Mouse (Mus musculus) adrenal gland, postnatal 36 days (tissue): ENCODE results near the gene Sstr3. TPM values are rescaled to one million over a fixed set of nuclear protein-coding genes. Genes with fewer than 3 reads are reported as not detected.

ENCODE experiments used
- DNase-seq, 2 experiments: peaks; one replicate each; pipeline ENCODE4 v3.0.0; 2021; ENCODE audit warnings: mixed read lengths in 1 of 2
- total RNA-seq, 2 experiments: library from RNA; stranded (reverse); gene quantifications; 2 replicates each; pipeline ENCODE4 v1.2.3; 2021

The Sstr3 gene
- total RNA-seq, 2 experiments from 2014 or later = 0.30 to 0.70 TPM

DNA sequence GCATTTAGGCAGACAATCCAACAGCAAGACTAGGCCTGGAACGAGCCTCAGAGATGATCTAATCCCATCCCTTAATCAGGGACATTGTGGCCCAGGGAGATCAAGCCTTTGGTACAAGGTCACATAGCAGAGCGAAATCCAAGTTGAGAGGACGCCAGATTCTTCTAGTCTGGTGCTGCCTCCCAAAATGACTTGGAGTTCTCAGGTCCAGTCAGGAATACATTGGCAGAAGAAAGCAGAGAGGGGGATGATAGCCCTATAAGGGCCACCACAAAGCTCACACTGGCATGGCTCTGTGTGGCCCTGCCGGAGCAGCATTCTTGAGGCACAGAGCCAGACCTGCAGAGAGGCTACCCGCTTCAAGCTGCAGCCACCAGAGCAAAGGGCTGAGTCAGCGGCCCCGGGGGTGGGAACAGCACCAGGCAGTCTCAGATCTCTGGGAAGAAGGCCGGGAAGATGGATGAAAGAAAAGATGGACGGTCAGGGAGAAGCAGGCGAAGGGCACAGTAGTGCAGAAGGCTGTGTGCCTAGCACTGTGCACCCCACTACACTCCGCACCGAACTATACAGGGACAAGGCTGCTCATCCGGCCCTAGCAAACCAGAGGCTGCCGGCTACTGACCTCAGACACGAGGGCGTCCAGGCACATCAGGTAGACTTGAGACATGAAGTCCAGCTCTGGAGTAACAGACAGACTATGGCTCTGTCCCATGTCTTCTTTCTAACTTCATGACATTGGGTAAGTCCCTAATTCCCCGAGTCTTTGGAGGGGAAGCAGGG lies 13.6 kb downstream of the Sstr3 start, which contains the start of gene C1qtnf6:
TSS of gene C1qtnf6 (minus strand) at position 746 of the 780 bp plus-strand sequence.
- DNase-seq = peak; percentile 88 to 89

- DNase-seq = no peak
These were observed 14.3 kb downstream of the Sstr3 start for GRCm38 (mm10) chr15:78530141-78530540.

GRCm38 (mm10) chr15:78529428-78529990 lies 15.0 kb downstream of the Sstr3 start:
- peak; percentile 88 to 91 for DNase-seq

DNA sequence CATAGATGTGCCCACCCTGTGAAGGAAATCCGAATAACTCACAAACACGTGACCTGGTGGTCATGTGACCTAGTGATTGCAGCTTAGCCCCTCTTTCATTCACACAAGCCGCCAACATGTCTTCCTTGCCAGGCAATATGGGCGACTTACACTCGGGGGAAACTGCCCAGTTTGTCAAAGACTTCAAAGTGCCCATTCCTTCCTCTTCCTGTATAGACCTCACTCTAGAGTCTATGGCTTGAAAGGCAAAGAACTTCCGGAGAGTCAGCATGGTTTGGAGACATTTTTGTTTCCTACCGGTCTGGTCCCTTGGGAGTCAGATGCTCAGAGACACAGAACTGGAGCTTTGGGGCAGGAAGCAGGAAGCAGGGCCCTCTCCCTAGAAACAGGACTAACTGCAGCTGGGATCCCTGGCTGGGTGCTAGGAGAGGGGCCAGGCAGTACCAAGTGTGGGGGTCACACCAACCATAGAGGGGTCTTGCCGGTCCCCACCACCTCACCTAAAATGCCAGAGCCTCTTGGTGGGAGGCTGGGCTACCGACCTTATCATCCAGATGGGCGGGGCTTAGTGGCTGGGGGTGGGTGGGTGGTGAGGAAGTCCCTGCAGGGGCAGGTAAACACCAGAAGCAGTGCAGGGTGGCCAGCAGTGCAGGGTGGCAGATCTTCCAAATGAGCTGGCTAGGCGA lies 15.6 kb downstream of the Sstr3 start:
- DNase-seq = peak; percentile 35 to 58

GRCm38 (mm10) chr15:78527973-78528372 lies 16.5 kb downstream of the Sstr3 start:
- peak; percentile 54 to 56 for DNase-seq

DNA sequence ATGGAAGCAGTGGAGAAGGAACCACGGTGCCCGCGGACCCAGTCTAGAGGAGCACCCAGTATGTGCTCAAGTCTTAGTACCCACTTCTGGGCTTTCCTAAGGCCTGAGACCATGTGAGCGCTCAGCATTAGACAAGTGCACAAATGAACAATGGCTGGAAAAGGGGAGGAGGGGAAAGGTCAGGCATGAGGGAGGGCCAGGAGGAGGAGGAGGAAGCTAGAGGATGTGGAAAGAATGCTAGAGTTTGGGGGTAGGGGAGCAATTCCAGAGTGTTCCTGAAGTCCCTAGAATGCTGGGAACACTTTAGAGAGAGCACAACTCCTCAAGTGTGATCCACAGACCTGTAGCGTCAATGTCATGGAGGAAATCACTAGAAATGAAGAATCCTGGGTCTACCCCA lies 20.3 kb downstream of the Sstr3 start:
- no peak for DNase-seq

DNA sequence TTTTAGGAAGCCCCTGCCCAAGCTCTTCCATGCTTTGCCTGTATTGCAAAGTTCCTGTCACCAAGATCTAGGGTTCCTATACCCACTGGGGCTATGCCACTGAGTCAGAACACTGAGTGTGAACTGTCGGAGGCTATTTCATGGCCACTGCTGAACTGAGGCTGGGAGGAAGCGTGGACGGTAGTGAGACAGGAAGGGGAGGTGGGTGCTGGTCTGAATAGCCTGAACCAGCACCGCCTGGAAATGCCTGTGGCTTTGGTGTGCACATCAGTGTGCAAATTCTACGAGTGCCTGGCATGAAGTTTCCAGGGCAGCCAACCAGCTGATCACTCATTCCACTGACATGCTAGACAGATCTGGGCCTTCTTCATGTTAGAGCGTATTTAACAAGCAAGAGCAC lies 22.6 kb downstream of the Sstr3 start:
- DNase-seq = no peak

DNA sequence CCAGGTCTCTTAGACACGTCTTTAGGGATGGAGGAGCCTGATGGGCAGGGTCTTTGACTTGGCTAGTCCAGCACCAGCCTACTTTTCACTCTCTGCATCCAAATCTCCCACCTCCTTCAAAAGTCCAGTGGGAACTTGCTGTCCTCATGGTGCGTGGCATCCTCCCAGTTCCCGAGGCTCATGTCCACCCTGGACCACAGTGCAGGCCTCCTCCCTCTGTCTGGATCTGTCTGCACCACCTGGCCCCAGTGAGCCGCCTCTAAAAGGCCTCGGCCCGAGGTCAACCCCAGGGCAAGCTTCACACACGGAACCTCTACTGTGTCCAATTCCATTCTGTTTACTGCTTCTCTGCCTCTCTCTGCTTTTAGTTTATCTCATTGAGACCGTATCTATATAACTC lies 23.2 kb downstream of the Sstr3 start:
- no peak for DNase-seq

GRCm38 (mm10) chr15:78520112-78520715 lies 24.3 kb downstream of the Sstr3 start:
- DNase-seq = peak; percentile 50 to 60

DNA sequence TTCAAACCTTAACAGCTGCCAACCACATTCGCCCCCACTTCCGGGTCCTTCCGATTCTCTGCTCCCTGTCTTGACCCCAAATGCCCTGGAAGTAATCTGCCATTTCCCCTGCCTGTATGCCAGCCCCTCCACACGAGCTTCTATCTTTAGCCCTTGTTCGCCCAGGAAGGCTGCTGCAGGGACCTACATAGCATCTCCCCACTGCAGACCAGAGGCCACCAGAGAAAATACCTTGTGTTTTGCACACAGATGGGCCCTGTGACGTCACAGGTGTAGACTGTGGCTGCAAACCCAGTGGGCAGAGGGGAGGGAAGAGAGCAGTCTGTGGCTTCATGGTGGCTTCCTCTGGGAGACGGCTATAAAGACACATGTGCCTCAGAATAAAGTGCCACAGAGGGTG lies 26.3 kb downstream of the Sstr3 start:
- no peak for DNase-seq

- DNase-seq = no peak
These were observed 28.7 kb downstream of the Sstr3 start for GRCm38 (mm10) chr15:78515759-78516158.

DNA sequence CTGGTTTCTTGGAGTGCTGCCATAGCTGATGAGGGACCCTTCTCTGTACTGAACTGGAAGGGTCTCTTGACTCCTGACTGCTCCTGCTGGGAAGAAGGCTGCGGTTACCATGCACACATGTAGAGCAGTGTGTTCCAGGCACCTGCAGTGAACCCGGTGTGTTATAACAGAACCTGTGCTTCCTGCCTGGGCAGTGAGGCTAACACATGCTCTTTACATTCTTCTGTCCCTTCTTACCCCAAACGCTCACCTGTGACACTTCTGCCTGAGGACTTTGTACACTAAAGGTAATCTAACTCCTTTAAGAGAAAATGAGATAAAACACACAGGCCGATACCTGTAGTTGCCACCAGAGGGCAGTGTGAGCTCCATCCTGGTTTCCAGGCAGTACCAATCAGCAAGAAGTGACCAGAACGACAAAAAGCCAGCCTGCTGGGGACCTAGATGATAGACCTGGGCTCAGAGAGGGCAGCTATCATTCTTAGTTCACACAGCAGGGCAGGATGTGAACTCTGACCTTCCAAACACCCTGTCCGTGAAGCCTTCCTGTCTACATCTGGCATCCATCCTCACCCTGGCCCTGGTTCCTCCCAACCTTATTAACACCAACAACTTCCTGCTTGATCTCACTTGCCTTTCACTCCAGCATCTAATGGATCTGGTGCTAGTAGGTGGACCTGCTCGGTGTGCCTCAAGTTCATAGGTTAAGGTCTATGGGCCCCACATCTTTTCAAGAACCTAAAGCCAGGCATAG lies 29.9 kb downstream of the Sstr3 start:
- peak; percentile 84 for DNase-seq

DNA sequence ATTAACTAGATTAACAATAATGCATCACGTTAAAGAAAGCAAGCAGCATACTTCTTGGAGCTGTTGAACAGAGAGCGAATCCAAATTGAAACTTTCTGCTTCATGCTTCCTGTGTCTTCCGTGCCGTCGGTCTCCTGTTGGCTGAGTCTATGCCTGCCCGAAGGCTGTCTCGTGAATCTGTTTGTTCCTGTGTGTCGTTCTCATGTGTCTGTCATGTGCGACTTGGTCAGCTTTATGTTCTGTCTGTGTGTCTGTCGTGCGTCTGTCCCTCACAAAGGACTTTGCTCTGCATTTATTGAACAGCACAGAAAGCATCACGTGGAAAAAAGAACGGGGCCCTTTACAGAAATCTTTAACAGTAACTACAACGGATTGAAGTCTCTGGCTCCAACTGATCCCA lies 31.5 kb downstream of the Sstr3 start:
- no peak for DNase-seq

GRCm38 (mm10) chr15:78511951-78512350 lies 32.5 kb downstream of the Sstr3 start:
- DNase-seq = no peak

GRCm38 (mm10) chr15:78510736-78511135 lies 33.7 kb downstream of the Sstr3 start:
- DNase-seq = no peak

DNA sequence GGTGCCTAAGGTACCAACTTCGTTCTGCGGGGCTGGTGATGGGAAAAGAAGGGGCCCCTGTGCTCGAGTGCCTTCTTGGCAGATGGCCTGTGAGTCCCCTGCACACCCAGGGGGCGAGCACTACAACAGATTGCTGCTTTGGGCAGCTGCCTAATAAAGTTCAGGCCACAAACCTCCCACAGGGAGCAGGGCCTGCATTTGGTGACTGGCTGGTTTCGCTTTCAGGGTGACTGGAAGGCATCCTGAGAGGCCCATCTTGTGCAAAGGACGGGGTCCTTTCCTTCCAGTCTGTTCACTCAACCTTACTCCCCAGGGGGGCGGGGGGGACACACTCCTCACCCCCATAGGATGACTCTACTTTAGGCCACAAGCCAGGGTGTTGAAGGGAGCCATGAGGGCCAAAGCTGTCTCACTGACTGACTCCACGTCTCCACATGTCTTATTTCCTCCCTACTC lies 34.3 kb downstream of the Sstr3 start:
- DNase-seq = no peak

DNA sequence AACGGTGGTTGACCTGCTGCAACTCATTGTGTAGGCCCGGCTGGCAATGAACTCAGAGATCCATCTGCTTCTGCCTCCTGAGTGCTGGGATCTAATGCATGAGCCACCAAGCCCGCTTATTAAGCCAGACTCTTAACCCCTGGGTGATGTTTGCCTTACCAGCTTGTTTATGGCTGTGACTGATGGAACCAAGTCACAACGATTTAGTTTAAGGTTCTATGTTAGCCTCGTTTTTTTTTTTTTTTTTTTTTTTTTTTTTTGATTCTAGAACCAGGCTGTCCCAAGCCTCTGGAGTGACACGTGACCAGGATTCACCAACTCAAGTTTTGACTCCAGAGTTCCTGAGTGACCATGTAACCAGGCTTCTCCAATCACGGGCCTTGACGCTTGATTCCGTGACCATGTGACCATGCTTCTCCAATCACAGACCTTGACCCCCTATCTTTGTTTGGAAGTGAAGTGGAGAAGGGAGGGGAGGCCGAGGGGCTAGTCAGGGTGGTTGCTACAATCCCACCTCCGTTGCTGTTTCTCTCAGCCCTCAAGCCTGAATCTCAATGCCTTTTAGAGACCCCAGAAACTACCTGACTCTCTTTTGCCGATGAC lies 35.1 kb downstream of the Sstr3 start:
- no peak for DNase-seq

- DNase-seq = no peak
These were observed 36.0 kb downstream of the Sstr3 start for GRCm38 (mm10) chr15:78508443-78508842.

DNA sequence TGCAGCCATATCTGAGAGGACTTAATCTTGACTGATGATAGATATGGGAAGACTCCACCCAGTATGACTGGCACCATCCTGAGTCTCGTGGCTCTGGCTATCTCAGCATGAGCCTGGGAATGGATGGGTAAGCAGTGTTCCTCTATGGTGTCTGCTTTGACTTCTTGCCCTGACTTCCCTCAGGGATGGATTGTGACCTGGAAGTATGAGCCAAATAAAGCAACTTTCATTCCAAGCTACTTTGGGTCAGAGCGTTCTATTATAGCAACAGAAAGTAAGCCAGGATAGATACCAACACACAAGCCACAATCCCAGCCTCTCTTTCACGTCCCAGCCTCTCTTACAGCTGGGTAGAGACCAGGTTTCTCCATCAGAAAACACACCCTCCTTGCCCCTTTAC lies 38.9 kb downstream of the Sstr3 start:
- DNase-seq = no peak

DNA sequence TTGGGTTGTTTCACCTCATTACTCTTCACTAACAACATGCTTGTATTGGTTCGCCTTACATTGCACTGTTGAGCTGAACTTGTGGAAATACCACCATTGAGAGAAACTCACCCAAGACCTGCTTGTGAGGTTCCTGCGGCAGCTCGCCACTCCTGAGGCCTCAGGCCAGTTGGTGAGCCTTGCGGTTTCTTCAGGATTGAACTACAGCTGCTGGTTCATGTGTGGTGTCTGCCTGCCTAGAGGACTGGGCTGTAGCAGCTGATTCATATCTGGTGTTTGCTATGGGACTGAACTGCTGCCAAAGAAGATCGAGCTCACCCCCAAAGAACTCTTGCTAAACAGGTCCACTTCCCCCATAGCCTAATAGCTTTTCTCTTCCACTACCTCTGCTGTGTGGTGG lies 39.7 kb downstream of the Sstr3 start:
- no peak for DNase-seq

DNA sequence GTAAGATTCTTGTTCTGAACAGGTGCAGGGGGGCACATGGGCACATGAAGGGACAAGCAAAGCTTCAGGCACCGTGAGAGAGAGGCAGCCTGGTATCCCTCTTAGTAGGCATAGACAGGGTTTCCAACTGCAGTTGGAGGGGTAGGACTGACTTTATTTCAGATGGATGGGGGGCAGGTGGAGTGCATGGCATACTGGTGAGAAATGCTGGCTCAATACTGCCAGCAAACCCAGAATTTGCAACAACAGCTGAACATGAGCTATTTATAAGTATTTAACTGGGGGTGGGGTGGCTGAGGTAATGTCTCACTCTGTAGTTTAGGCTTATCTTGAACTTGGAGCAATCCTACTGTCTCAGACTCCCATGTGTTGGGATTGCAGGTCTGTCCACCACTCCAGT lies 40.5 kb downstream of the Sstr3 start:
- DNase-seq = no peak
